Mouse (Mus musculus): ENCODE results near the gene Vps54. TPM values are rescaled to one million over a fixed set of nuclear protein-coding genes. Genes with fewer than 3 reads are reported as not detected.
"Not testable (repeated sequence)": the region's sequence is repeated elsewhere in the genome, so short reads cannot be mapped to it uniquely, and the experiment has no call there.

Gene Vps54
- polyA plus RNA-seq, 1 experiment from 2014 or later = 15.4 TPM

DNA sequence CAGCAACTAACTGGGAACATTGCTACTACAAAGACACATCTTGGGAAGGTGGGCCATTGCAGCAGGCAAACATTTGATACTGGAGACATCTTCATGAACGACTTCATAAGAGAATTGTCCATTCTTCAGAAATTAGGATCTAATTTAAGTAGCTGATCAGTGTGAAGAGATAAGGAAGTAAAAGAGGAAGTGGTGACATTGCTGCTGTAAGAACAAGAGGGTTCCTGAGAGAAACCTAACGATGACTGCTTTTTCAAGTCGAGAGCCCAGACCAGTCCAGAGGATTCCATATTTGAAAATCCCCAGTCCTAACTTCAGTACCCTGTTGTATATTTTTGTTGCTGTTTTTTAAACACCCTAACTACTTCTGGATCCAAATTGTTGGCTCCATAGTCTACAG lies 26.3 kb downstream of the Vps54 start:
- no peak for ATAC-seq (replicated peaks; ENCODE audit: low FRiP score, low TSS enrichment, low read depth)
- no peak overlapping the region for H3K4me3 ChIP-seq (ENCODE audit: low read depth, low read length)
- H3K36me3 ChIP-seq (ENCODE audit: control insufficient read depth, insufficient read depth, low read length) = peaks cover 37% of the 10 kb centered on the region
- H3K4me1 ChIP-seq (replicated peaks; ENCODE audit: control insufficient read depth, insufficient read depth, low read length) = no peaks in the 10 kb centered on the region
- WGBS = 91% methylated on average over 3 of the region's 3 CpGs
- H3K4me2 ChIP-seq (ENCODE audit: low read length) = no peak overlapping the region
- H3K27ac ChIP-seq (ENCODE audit: low read depth) = no peak overlapping the region
- H3K9ac ChIP-seq (ENCODE audit: low read length) = no peak overlapping the region
- no peak for DNase-seq (ENCODE audit: low spot score)
- H3K9me3 ChIP-seq (ENCODE audit: control insufficient read depth, low read length) = peaks cover 3% of the 10 kb centered on the region; the same call in 1 of the 2 replicates
- no peaks in the 10 kb centered on the region for H3K27me3 ChIP-seq (replicated peaks; ENCODE audit: control insufficient read depth, insufficient read depth, low read length)

DNA sequence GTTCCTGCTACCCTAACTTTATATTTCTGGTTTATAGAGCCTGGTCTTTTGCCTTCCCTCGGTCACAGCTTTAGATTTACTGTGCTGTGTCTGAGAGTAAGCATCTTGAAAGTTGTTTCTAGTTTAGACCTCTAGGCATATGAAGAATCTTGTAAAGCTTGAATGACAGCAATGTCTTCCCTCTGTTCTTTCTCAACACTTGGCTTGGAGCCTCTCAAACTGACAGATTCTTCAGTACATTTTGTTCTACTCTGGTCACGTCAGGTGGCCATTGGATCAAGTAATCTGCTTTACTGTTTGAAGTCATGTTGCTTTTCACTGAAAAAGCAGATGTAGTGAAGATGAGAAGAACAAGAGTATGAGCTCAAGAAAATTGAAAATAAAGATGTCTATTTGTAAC lies 37.1 kb downstream of the Vps54 start:
- no peak overlapping the region for H3K4me3 ChIP-seq (ENCODE audit: low read depth, low read length)
- H3K9me3 ChIP-seq (ENCODE audit: control insufficient read depth, low read length) = no peaks in the 10 kb centered on the region
- H3K27ac ChIP-seq (ENCODE audit: low read depth) = no peak overlapping the region
- H3K27me3 ChIP-seq (replicated peaks; ENCODE audit: control insufficient read depth, insufficient read depth, low read length) = no peaks in the 10 kb centered on the region
- ATAC-seq (replicated peaks; ENCODE audit: low FRiP score, low TSS enrichment, low read depth) (no peak), DNase-seq (ENCODE audit: low spot score) (no peak)
- peaks cover 31% of the 10 kb centered on the region for H3K36me3 ChIP-seq (ENCODE audit: control insufficient read depth, insufficient read depth, low read length)
- no peak overlapping the region for H3K9ac ChIP-seq (ENCODE audit: low read length)
- 93% methylated on average over 2 of the region's 2 CpGs for WGBS
- H3K4me2 ChIP-seq (ENCODE audit: low read length) = no peak overlapping the region
- no peaks in the 10 kb centered on the region for H3K4me1 ChIP-seq (replicated peaks; ENCODE audit: control insufficient read depth, insufficient read depth, low read length)

DNA sequence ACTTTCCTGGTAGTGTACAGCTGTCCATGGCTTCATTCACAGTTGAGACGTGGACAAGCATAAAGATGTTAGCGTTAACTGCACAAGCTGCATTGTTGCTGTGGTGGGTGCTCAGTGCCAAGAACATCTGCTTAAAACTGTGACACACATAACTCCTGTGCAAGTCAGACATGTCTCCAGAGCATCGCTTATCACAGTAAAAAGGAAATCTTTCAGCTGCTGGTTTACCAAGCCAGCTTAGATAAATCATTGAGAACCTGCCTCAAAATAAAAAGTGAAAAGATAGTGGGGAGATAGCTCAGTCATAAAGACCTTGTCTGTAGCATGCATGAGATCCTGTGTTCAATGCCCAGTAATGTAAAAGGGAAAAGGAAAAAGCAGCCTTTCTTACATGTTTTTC lies 47.3 kb downstream of the Vps54 start:
- H3K4me3 ChIP-seq (ENCODE audit: low read depth, low read length) = no peak overlapping the region
- DNase-seq (ENCODE audit: low spot score) = no peak
- no peaks in the 10 kb centered on the region for H3K4me1 ChIP-seq (replicated peaks; ENCODE audit: control insufficient read depth, insufficient read depth, low read length)
- no peak overlapping the region for H3K27ac ChIP-seq (ENCODE audit: low read depth)
- H3K4me2 ChIP-seq (ENCODE audit: low read length) = no peak overlapping the region
- no peak overlapping the region for H3K9ac ChIP-seq (ENCODE audit: low read length)
- no peaks in the 10 kb centered on the region for H3K9me3 ChIP-seq (ENCODE audit: control insufficient read depth, low read length)
- 76% methylated on average over 3 of the region's 3 CpGs for WGBS
- no peaks in the 10 kb centered on the region for H3K27me3 ChIP-seq (replicated peaks; ENCODE audit: control insufficient read depth, insufficient read depth, low read length)
- peaks cover 7% of the 10 kb centered on the region; the same call in 1 of the 2 replicates for H3K36me3 ChIP-seq (ENCODE audit: control insufficient read depth, insufficient read depth, low read length)
- no peak for ATAC-seq (replicated peaks; ENCODE audit: low FRiP score, low TSS enrichment, low read depth)

DNA sequence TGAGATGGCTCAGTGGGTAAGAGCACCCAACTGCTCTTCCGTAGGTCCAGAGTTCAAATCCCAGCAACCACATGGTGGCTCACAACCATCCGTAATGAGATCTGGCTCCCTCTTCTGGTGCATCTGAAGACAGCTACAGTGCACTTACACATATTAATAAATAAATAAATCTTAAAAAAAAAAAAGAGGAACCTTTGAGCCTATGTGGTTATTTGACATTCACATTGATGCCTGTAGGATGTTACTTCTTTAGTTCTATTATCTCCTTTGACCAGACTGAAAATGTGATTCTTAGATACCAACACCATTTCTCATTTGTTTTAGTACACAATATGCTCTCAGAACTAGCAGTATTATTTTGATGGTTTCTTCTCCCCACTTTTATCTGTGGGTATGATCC lies 49.1 kb downstream of the Vps54 start:
- not testable (repeated sequence) for H3K9ac ChIP-seq (ENCODE audit: low read length); H3K4me2 ChIP-seq (ENCODE audit: low read length); ATAC-seq (replicated peaks; ENCODE audit: low FRiP score, low TSS enrichment, low read depth); H3K36me3 ChIP-seq (ENCODE audit: control insufficient read depth, insufficient read depth, low read length); DNase-seq (ENCODE audit: low spot score); H3K9me3 ChIP-seq (ENCODE audit: control insufficient read depth, low read length); H3K4me3 ChIP-seq (ENCODE audit: low read depth, low read length); H3K4me1 ChIP-seq (replicated peaks; ENCODE audit: control insufficient read depth, insufficient read depth, low read length); H3K27ac ChIP-seq (ENCODE audit: low read depth); H3K27me3 ChIP-seq (replicated peaks; ENCODE audit: control insufficient read depth, insufficient read depth, low read length)
- 94% methylated on average over 2 of the region's 2 CpGs for WGBS

DNA sequence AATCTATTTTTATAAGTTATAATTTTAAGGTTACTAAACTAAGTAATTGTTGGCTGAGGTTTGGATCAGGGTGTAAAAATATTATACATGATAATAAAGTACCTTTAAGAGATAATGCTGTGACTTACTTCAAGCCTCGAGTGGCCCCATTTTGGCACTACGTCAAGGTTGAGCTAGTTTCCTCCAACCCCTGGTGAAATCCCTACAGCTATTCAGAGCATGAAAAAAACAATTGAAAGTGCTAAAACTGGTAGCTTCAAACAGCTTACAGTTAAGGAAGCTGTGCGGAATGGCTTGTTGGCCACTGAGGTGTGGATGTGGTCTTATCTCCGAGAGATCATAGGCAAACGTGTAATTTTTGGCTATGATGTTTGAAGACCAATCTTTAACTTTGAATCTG lies 56.4 kb downstream of the Vps54 start:
- Histone ChIP-seq H3K9ac (ENCODE audit: low read length) (no peak overlapping the region), H3K36me3 (ENCODE audit: control insufficient read depth, insufficient read depth, low read length) (peaks cover 20% of the 10 kb centered on the region), H3K27me3 (replicated peaks; ENCODE audit: control insufficient read depth, insufficient read depth, low read length) (no peaks in the 10 kb centered on the region), H3K9me3 (ENCODE audit: control insufficient read depth, low read length) (no peaks in the 10 kb centered on the region), H3K27ac (ENCODE audit: low read depth) (no peak overlapping the region), H3K4me1 (replicated peaks; ENCODE audit: control insufficient read depth, insufficient read depth, low read length) (no peaks in the 10 kb centered on the region), H3K4me3 (ENCODE audit: low read depth, low read length) (no peak overlapping the region), H3K4me2 (ENCODE audit: low read length) (no peak overlapping the region)
- whole genome bisulfite sequencing = 91% methylated on average over 5 of the region's 5 CpGs
- ATAC-seq (replicated peaks; ENCODE audit: low FRiP score, low TSS enrichment, low read depth) (no peak), DNase-seq (ENCODE audit: low spot score) (no peak)

DNA sequence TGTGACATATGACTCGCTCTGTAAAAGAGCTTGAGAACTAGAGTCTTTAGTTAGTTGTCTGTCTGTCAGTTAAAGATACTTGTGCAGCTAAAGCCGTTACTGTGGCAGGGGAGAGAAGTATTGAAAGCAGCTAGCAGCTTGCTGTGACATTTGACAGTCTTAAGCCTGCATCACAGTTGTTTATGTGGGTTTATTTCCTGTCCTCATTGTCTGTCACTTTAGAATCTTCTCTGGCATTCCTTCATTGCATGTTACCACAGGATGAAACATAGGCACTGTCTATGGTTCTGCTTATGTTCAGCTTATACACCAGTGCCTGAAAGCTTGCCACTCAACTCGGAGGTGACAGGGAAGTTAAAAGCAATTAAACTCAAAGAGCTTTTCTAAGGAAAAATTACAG lies 64.5 kb downstream of the Vps54 start:
- no peak overlapping the region for H3K9ac ChIP-seq (ENCODE audit: low read length)
- no peaks in the 10 kb centered on the region for H3K4me1 ChIP-seq (replicated peaks; ENCODE audit: control insufficient read depth, insufficient read depth, low read length)
- DNase-seq (ENCODE audit: low spot score) = no peak
- no peaks in the 10 kb centered on the region for H3K27me3 ChIP-seq (replicated peaks; ENCODE audit: control insufficient read depth, insufficient read depth, low read length)
- ATAC-seq (replicated peaks; ENCODE audit: low FRiP score, low TSS enrichment, low read depth) = no peak
- no peak overlapping the region for H3K4me2 ChIP-seq (ENCODE audit: low read length)
- H3K36me3 ChIP-seq (ENCODE audit: control insufficient read depth, insufficient read depth, low read length) = peaks cover 38% of the 10 kb centered on the region
- no peak overlapping the region for H3K27ac ChIP-seq (ENCODE audit: low read depth)
- no peaks in the 10 kb centered on the region for H3K9me3 ChIP-seq (ENCODE audit: control insufficient read depth, low read length)
- 71% methylated on average over 3 of the region's 3 CpGs for WGBS
- no peak overlapping the region for H3K4me3 ChIP-seq (ENCODE audit: low read depth, low read length)

DNA sequence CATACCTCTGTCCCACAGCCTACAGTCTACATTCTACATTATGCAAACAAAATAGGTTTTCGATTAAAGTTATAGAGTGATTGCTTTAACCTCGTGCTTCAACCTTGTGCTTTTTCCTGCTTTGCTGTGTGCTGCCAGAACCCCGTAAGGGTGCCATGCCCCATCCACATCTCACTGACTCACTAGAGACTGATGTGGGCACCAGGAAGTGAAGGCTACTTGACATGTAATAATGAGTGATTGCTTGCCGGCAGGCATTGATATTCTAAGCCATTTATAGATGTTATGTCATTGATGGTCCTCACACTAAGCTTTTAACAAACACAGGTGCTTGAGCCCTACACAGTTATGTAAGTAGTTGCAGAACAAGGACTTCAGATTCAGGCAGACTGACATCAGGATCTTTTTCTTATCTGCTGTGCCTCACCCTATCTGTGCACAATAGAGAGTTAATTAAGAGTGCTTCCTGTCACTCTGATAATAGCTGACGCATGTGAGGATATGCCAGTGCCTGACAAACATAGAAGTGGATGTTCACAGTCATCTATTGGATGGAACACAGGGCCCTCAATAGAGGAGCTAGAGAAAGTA lies 68.1 kb downstream of the Vps54 start:
- 78% methylated on average over 5 of the region's 5 CpGs for whole genome bisulfite sequencing
- Histone ChIP-seq H3K27ac (ENCODE audit: low read depth) (no peak overlapping the region), H3K4me3 (ENCODE audit: low read depth, low read length) (no peak overlapping the region), H3K27me3 (replicated peaks; ENCODE audit: control insufficient read depth, insufficient read depth, low read length) (no peaks in the 10 kb centered on the region), H3K4me1 (replicated peaks; ENCODE audit: control insufficient read depth, insufficient read depth, low read length) (no peaks in the 10 kb centered on the region), H3K9me3 (ENCODE audit: control insufficient read depth, low read length) (no peaks in the 10 kb centered on the region), H3K4me2 (ENCODE audit: low read length) (no peak overlapping the region), H3K36me3 (ENCODE audit: control insufficient read depth, insufficient read depth, low read length) (peaks cover 23% of the 10 kb centered on the region), H3K9ac (ENCODE audit: low read length) (no peak overlapping the region)
- DNase-seq (ENCODE audit: low spot score) (no peak), ATAC-seq (replicated peaks; ENCODE audit: low FRiP score, low TSS enrichment, low read depth) (peak; percentile 81)

DNA sequence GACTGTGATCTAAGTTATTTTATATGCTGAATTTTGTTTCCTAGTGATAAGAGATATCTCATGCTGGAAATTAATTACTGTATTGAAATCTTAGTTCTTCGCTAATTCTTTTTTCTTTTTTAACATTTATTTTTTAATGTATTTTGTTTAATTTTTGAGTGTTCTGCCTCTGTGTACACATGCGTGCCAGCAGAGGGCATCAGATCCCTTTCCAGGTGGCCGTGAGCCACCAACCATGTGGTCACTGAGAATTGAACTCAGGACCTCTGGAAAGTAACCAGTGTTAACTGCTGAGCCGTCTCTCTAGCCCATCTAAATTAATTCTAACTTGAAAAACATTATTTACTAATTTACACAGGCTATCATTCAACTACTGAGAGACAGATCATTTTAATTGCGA lies 69.0 kb downstream of the Vps54 start:
- Histone ChIP-seq H3K9me3 (ENCODE audit: control insufficient read depth, low read length) (no peaks in the 10 kb centered on the region), H3K27ac (ENCODE audit: low read depth) (no peak overlapping the region), H3K4me1 (replicated peaks; ENCODE audit: control insufficient read depth, insufficient read depth, low read length) (no peaks in the 10 kb centered on the region), H3K4me3 (ENCODE audit: low read depth, low read length) (no peak overlapping the region), H3K36me3 (ENCODE audit: control insufficient read depth, insufficient read depth, low read length) (peaks cover 31% of the 10 kb centered on the region), H3K27me3 (replicated peaks; ENCODE audit: control insufficient read depth, insufficient read depth, low read length) (no peaks in the 10 kb centered on the region), H3K9ac (ENCODE audit: low read length) (no peak overlapping the region), H3K4me2 (ENCODE audit: low read length) (no peak overlapping the region)
- no peak for ATAC-seq (replicated peaks; ENCODE audit: low FRiP score, low TSS enrichment, low read depth)
- 88% methylated on average over 5 of the region's 5 CpGs for WGBS
- no peak for DNase-seq (ENCODE audit: low spot score)

DNA sequence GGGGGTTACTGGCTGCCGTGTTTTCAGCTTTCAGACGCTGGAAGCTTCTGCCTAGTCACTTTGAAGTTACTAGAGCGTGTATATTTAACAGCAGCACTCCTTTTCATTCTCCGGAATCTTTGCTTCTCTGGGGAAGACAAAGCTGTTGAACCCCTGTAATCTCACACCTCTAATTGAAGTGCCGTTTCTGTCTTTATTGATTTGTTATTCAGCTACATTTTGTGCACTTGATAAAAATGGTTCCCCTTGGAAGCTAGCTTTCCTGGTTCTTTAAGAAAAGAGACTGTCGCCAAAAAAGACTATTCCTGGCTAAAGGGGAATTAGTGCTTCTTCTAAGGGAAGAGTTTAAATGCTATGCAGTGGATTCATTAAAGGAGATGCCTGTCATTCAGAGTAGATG lies 70.4 kb downstream of the Vps54 start:
- H3K9me3 ChIP-seq (ENCODE audit: control insufficient read depth, low read length) = no peaks in the 10 kb centered on the region
- no peaks in the 10 kb centered on the region for H3K4me1 ChIP-seq (replicated peaks; ENCODE audit: control insufficient read depth, insufficient read depth, low read length)
- ATAC-seq (replicated peaks; ENCODE audit: low FRiP score, low TSS enrichment, low read depth) (no peak), DNase-seq (ENCODE audit: low spot score) (no peak)
- no peak overlapping the region for H3K4me3 ChIP-seq (ENCODE audit: low read depth, low read length)
- whole genome bisulfite sequencing = 71% methylated on average over 6 of the region's 6 CpGs
- H3K27ac ChIP-seq (ENCODE audit: low read depth) = no peak overlapping the region
- H3K27me3 ChIP-seq (replicated peaks; ENCODE audit: control insufficient read depth, insufficient read depth, low read length) = no peaks in the 10 kb centered on the region
- no peak overlapping the region for H3K9ac ChIP-seq (ENCODE audit: low read length)
- H3K36me3 ChIP-seq (ENCODE audit: control insufficient read depth, insufficient read depth, low read length) = peaks cover 37% of the 10 kb centered on the region
- H3K4me2 ChIP-seq (ENCODE audit: low read length) = no peak overlapping the region
